Mouse (Mus musculus) inflammation-experienced regulatory T-cells, adult 6 months (primary cell): ENCODE measurements around the gene Nsun3. TPM values are rescaled to one million over a fixed set of nuclear protein-coding genes. Genes with fewer than 3 reads are reported as not detected.
"Not testable (repeated sequence)": the region's sequence is repeated elsewhere in the genome, so short reads cannot be mapped to it uniquely, and the experiment has no call there.

Source experiments
- ATAC-seq: one replicate; pipeline ENCODE4 v1.8.0; 2017
- polyA plus RNA-seq, 3 experiments: library from polyadenylated mRNA; unstranded; fragments of 100-300 nt; shearing (Covaris generic); gene quantifications; one replicate each; pipeline ENCODE4 v1.2.1; 2017

The Nsun3 gene
- polyA plus RNA-seq, 3 experiments from 2014 or later, result 22.4 to 30.4 (median 25.8) TPM

- no peak for ATAC-seq
These were observed 33.5 kb downstream of the Nsun3 start for GRCm38 (mm10) chr16:62753079-62753478.

- ATAC-seq, result no peak
These were observed 40.7 kb downstream of the Nsun3 start for GRCm38 (mm10) chr16:62745875-62746274.

- no peak for ATAC-seq
These were observed 52.3 kb downstream of the Nsun3 start for GRCm38 (mm10) chr16:62734359-62734758.

GRCm38 (mm10) chr16:62730291-62730690, 56.3 kb downstream of the Nsun3 start:
- ATAC-seq, result no peak

- no peak for ATAC-seq
These were observed 56.8 kb downstream of the Nsun3 start for GRCm38 (mm10) chr16:62729846-62730245.

DNA sequence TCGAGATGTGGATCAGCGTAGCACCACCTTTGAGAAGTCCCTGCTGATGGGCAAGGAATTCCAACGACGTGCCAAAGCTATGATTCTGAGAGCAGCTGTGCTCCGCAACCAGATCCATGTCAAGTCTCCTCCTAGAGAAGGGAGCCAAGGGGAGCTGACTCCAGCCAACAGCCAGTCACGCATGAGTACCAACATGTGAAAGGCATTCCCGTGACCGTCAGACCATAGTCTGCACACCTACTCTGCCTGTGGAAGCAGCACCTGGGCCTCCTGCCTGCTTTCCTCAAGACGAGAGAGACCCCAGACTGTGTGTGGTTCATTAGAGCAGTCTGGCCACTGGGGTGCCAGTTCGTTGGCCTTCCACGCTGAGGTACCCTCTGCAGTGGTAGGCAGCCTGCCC, 68.4 kb downstream of the Nsun3 start:
- ATAC-seq, result not testable (repeated sequence)

GRCm38 (mm10) chr16:62690436-62690835, 96.2 kb downstream of the Nsun3 start:
- ATAC-seq, result no peak

DNA sequence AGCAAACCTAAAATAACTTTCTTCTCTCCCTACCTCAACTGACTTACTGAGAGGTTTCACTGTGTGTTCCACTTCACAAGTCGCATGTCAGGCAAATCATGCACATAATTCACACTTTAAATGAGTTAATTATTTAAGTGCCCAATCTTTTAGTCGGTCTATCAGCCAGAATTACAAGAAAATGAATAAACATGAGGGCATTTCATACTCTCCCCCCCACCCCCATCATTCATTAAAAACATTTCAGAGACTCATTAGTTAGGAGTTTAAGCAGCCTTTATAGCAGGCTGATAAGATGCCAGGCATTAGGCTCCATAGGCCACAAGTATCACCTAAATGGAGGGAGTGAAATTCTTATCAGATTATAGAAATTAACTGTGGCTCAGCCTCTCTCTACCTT, 100.5 kb downstream of the Nsun3 start:
- ATAC-seq, result no peak

DNA sequence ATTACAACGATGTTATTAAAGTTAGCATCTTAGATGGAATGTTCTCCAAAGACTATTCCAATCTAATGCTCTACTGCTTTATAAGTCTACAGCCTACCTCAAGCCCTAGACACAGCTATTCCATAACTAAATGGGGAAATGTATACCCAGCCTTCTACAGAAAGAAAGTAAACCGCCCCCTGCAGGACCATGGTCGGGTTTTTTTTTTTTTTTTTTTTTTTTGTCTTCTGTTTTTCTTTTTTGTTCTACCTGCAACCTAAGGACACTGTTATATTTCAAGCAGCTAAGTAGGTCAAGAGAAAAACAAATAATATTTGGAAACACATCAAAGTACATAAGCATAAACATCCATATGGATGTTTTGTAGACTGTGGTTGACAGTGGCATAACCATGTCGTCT, 101.1 kb downstream of the Nsun3 start:
- ATAC-seq, result no peak

Other genes with a start within 250 kb of the Nsun3 start
- 1 to 10 TPM in 2 of 3 experiments, under 1 TPM in 1; 0.96 to 2.9 (median 1.8) TPM for gene Stx19, start 27.9 kb upstream of the Nsun3 start, polyA plus RNA-seq
- 10 to 100 TPM in 1 of 3 experiments, 1 to 10 TPM in 2; 5.2 to 10.0 (median 5.5) TPM for gene Arl13b, start 60.2 kb upstream of the Nsun3 start, polyA plus RNA-seq
- gene Pros1, start 67.5 kb upstream of the Nsun3 start, polyA plus RNA-seq, result 10 to 100 TPM in 2 of 3 experiments, 1 to 10 TPM in 1; 1.8 to 18.2 (median 10.0) TPM